Mouse (Mus musculus) liver, postnatal 0 days (tissue): Measurements from ENCODE around the gene AI464131. TPM values are rescaled to one million over a fixed set of nuclear protein-coding genes. Genes with fewer than 3 reads are reported as not detected.
"Not testable (repeated sequence)": the region's sequence is repeated elsewhere in the genome, so short reads cannot be mapped to it uniquely, and the experiment has no call there.

Source experiments
- ATAC-seq: fragments of 200-750 bp; cut with Nextera tagmentation; 2 replicates; pipeline ENCODE4 v1.8.0; 2017; ENCODE audit warnings: mild to moderate bottlenecking, moderate library complexity
- DNase-seq: peaks from one replicate; pipeline ENCODE4 v3.0.0-alpha.2; 2016
- H3K27ac ChIP-seq: fragments of 300-500 bp; sonication (generic); 2 replicates; pipeline ENCODE4 v1.5.1; 2014; ENCODE audit warnings: antibody characterized with exemption, moderate library complexity, mild to moderate bottlenecking, low read depth
- H3K27me3 ChIP-seq: fragments of 300-500 bp; sonication (generic); 2 replicates; pipeline ENCODE4 v1.6.1; 2014; ENCODE audit warnings: low read length, control low read depth, mixed read lengths; ENCODE audit not compliant: insufficient read depth
- H3K36me3 ChIP-seq: fragments of 300-500 bp; sonication (generic); replicated peaks from 2 replicates; pipeline ENCODE4 v1.6.1; 2014; ENCODE audit warnings: mild to moderate bottlenecking, control low read depth, low read length, moderate library complexity, mixed read lengths; ENCODE audit not compliant: insufficient read depth
- H3K4me1 ChIP-seq: fragments of 300-500 bp; sonication (generic); 2 replicates; pipeline ENCODE4 v1.6.1; 2014; ENCODE audit warnings: antibody characterized with exemption, mild to moderate bottlenecking, control low read depth; ENCODE audit not compliant: insufficient read depth
- H3K4me2 ChIP-seq: fragments of 300-500 bp; sonication (generic); 2 replicates; pipeline ENCODE4 v1.6.1; 2014; ENCODE audit warnings: low read depth, mild to moderate bottlenecking, low read length, moderate library complexity, mixed read lengths
- H3K4me3 ChIP-seq: fragments of 300-500 bp; sonication (generic); 2 replicates; pipeline ENCODE4 v1.5.1; 2014; ENCODE audit warnings: low read depth, low read length
- H3K9ac ChIP-seq: fragments of 300-500 bp; sonication (generic); replicated peaks from 2 replicates; pipeline ENCODE4 v1.6.1; 2014; ENCODE audit warnings: mild to moderate bottlenecking, moderate library complexity
- H3K9me3 ChIP-seq: fragments of 300-500 bp; sonication (generic); 2 replicates; pipeline ENCODE4 v1.6.1; 2016; ENCODE audit warnings: mild to moderate bottlenecking, control low read depth, low read length, mixed read lengths
- CTCF ChIP-seq: sonication (generic); IDR thresholded peaks from 2 replicates; pipeline ENCODE4 v1.5.1; 2016; ENCODE audit warnings: antibody characterized with exemption, low read depth
- EP300 ChIP-seq: IDR thresholded peaks from 2 replicates; pipeline ENCODE4 v1.6.1; 2016; ENCODE audit warnings: antibody characterized with exemption, low read depth, mild to moderate bottlenecking
- WGBS: fragments of 180-500 bp; shearing (Covaris S2); extraction: QIAGEN DNeasy Blood & Tissue Kit; methylation state at CpG from one replicate; pipeline ENCODE4 v1.1.7; 2014; ENCODE audit not compliant: insufficient replicate concordance; 5-methylcytosine and 5-hydroxymethylcytosine counted together
- polyA plus RNA-seq: library from polyadenylated mRNA; unstranded; fragments of >200 nt; fragmentation: Nextera tagmentation; extraction: Ambion mirVana; gene quantifications from 2 replicates; pipeline ENCODE4 v1.2.1, GENCODE M21; 2015

Gene AI464131
- polyA plus RNA-seq, 1 experiment from 2014 or later: 2.0 TPM

GRCm38 (mm10) chr4:41470051-41470683, 32.7 kb downstream of the AI464131 start:
- H3K4me3 ChIP-seq: no peak overlapping the region
- no peak overlapping the region for H3K4me2 ChIP-seq
- no peak overlapping the region for H3K9ac ChIP-seq
- DNase-seq (no peak), ATAC-seq (no peak)
- TF ChIP-seq EP300 (no peak), CTCF (no peak)
- 67% methylated on average over 7 of the region's 7 CpGs for WGBS
- no peak overlapping the region for H3K27ac ChIP-seq
- peaks cover 3% of the 10 kb centered on the region for H3K4me1 ChIP-seq
- no peaks in the 10 kb centered on the region for H3K27me3 ChIP-seq
- no peaks in the 10 kb centered on the region for H3K36me3 ChIP-seq
- no peaks in the 10 kb centered on the region for H3K9me3 ChIP-seq

GRCm38 (mm10) chr4:41469199-41469598, 33.7 kb downstream of the AI464131 start:
- H3K4me1 ChIP-seq: peaks cover 3% of the 10 kb centered on the region
- ATAC-seq: no peak
- no peak overlapping the region for H3K4me2 ChIP-seq
- no peak overlapping the region for H3K27ac ChIP-seq
- no peaks in the 10 kb centered on the region for H3K9me3 ChIP-seq
- H3K9ac ChIP-seq: no peak overlapping the region
- DNase-seq: no peak
- no peaks in the 10 kb centered on the region for H3K36me3 ChIP-seq
- 58% methylated on average over 10 of the region's 10 CpGs for WGBS
- no peaks in the 10 kb centered on the region for H3K27me3 ChIP-seq
- no peak overlapping the region for H3K4me3 ChIP-seq
- no peak for TF ChIP-seq CTCF
- no peak for TF ChIP-seq EP300

GRCm38 (mm10) chr4:41468396-41469080, 34.3 kb downstream of the AI464131 start:
- no peak overlapping the region for H3K27ac ChIP-seq
- peaks cover 7% of the 10 kb centered on the region for H3K4me1 ChIP-seq
- WGBS: 50% methylated on average over 17 of the region's 17 CpGs
- no peaks in the 10 kb centered on the region for H3K9me3 ChIP-seq
- no peak overlapping the region for H3K4me2 ChIP-seq
- TF ChIP-seq CTCF (peak; percentile 75), EP300 (0 out of 2 replicates have a peak, but pooled peaks have one; percentile 18)
- H3K36me3 ChIP-seq: no peaks in the 10 kb centered on the region
- no peaks in the 10 kb centered on the region for H3K27me3 ChIP-seq
- peak; percentile 60 for DNase-seq
- no peak for ATAC-seq
- no peak overlapping the region for H3K9ac ChIP-seq
- H3K4me3 ChIP-seq: no peak overlapping the region

- DNase-seq (no peak), ATAC-seq (peak; percentile 56)
- Histone ChIP-seq H3K27ac (peak overlapping the region; percentile 77), H3K4me3 (peak overlapping the region; percentile 94), H3K36me3 (no peaks in the 10 kb centered on the region), H3K9me3 (no peaks in the 10 kb centered on the region), H3K9ac (peak overlapping the region; percentile 76), H3K4me2 (peak overlapping the region; percentile 84), H3K4me1 (peaks cover 17% of the 10 kb centered on the region), H3K27me3 (no peaks in the 10 kb centered on the region)
- WGBS: 6% methylated on average over 17 of the region's 17 CpGs
- TF ChIP-seq CTCF: no peak
- no peak for TF ChIP-seq EP300
Measured at GRCm38 (mm10) chr4:41465287-41465665, 37.6 kb downstream of the AI464131 start.

- Histone ChIP-seq H3K27ac (peak within 1 kb of the TSS; percentile 91), H3K36me3 (no peaks in the 10 kb centered on the region), H3K27me3 (no peaks in the 10 kb centered on the region), H3K4me1 (peaks cover 17% of the 10 kb centered on the region), H3K4me2 (peak within 1 kb of the TSS; percentile 86), H3K4me3 (peak within 1 kb of the TSS; percentile 94), H3K9ac (peak within 1 kb of the TSS; percentile 85), H3K9me3 (no peaks in the 10 kb centered on the region)
- DNase-seq: peak; percentile 98
- WGBS: under 1% methylated on average over 70 of the region's 70 CpGs
- TF ChIP-seq EP300: peak; percentile 83
- TF ChIP-seq CTCF: no peak
- ATAC-seq: peak; percentile 97
Measured at GRCm38 (mm10) chr4:41464345-41465286, 38.3 kb downstream of the AI464131 start, which contains the start of the genes Kif24 and Nudt2. Kif24 (minus strand) TSS chr4:41464887. Nudt2 (plus strand) TSS chr4:41465151.

GRCm38 (mm10) chr4:41463051-41463738, 39.7 kb downstream of the AI464131 start:
- H3K36me3 ChIP-seq, DNase-seq, H3K27me3 ChIP-seq, ATAC-seq, H3K9me3 ChIP-seq: not testable (repeated sequence)
- Histone ChIP-seq H3K4me1 (peaks cover 17% of the 10 kb centered on the region), H3K9ac (peak overlapping the region; percentile 85), H3K4me3 (peak overlapping the region; percentile 94), H3K4me2 (peak overlapping the region; percentile 86), H3K27ac (peak overlapping the region; percentile 91; the same call in 1 of the 2 replicates)
- WGBS: 22% methylated on average over 3 of the region's 3 CpGs
